Mouse (Mus musculus) liver, adult 2 months (tissue): ENCODE measurements around the gene Cog6.

Experiments used
- CTCF ChIP-seq: fragments of 200-500 bp; IDR thresholded peaks from 2 replicates; pipeline ENCODE4 v1.5.1; 2011; ENCODE audit warnings: low read depth, low read length, control low read depth
- POLR2A ChIP-seq: fragments of 200-500 bp; IDR thresholded peaks from 2 replicates; pipeline ENCODE4 v1.6.1; 2011; ENCODE audit warnings: low read length, control low read depth; ENCODE audit not compliant: insufficient read depth; ENCODE audit errors: extremely low read depth

DNA sequence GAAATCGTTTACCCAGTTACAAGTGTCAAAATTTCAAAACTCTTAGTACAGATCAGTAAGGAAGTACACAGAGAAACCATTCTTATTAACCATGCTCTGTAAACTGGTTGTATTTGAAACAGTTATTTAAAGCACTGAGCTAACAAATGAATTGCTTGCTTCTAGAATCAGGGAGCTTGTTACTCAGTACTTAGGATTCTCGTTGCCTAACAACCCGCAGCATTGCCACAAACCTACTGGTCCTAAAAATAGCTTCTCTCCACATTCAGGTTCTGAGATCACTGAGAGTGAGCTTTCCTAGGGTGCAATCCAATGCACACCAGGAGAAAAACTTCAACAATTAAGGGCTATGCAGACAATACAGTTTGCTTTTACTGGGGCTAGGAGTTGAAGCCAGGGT, 33.3 kb downstream of the Cog6 start:
- TF ChIP-seq CTCF (no peak), POLR2A (no peak)
